Mouse (Mus musculus): ENCODE measurements around the gene Abca7.

GRCm38 (mm10) chr10:79977324-79977723 is 19.0 kb upstream of the Abca7 start:
- TF ChIP-seq GATA1 (IDR thresholded peaks at IDR 0.05; ENCODE audit: borderline replicate concordance, low read length) (no peak), CTCF (IDR thresholded peaks at IDR 0.05; ENCODE audit: low read depth, low read length) (no peak), POLR2AphosphoS5 (IDR thresholded peaks at IDR 0.05; ENCODE audit: insufficient replicate concordance, low read depth, low read length) (no peak), TAL1 (conservative IDR thresholded peaks at IDR 0.05; ENCODE audit: low read depth, low read length) (no peak), GATA2 (IDR thresholded peaks at IDR 0.05; ENCODE audit: borderline replicate concordance, low read depth, low read length) (no peak)

Data from G1E (cell line).